Mouse (Mus musculus): ENCODE measurements at regions not wholly inside any gene's neighbourhood (a gene's known extent, or its start where the extent isn't known, plus 50 kb on each side); places are given as distances from the start of the nearest gene placed in this dataset.
A peak's percentile ranks its signal among the peaks of the same experiment; 100 is the strongest.

DNA sequence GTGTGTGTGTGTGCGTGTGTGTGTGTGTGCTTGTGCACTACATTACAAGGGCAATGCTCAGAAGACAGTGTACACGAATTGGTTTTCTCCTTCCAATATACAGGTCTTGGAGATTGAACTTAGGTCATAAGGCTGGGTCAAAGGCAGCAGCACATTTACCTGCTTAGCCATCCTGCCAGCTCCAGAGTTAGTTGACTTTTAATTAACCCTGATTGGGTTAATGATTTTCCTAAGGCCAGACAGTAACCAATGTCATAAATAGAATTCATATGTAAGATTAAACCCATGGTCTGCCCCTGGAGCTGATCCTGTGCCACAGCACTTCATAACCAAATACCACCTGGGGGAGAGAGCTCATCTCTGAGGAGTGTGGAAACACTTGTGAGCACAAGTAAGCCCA is 81.3 kb upstream of the Cenpw start:
- no peaks in the 10 kb centered on the region; the same call in 1 of the 2 replicates for H3K4me1 ChIP-seq (replicated peaks; ENCODE audit: control insufficient read depth, insufficient read depth, low read length)
- H3K36me3 ChIP-seq (ENCODE audit: control insufficient read depth, insufficient read depth, low read length): no peaks in the 10 kb centered on the region
- H3K4me2 ChIP-seq (ENCODE audit: low read length): no peak overlapping the region
- no peaks in the 10 kb centered on the region for H3K27me3 ChIP-seq (replicated peaks; ENCODE audit: control insufficient read depth, insufficient read depth, low read length)
- no peak overlapping the region for H3K9ac ChIP-seq (ENCODE audit: low read length)
- ATAC-seq (replicated peaks; ENCODE audit: low FRiP score, low TSS enrichment, low read depth) (no peak), DNase-seq (ENCODE audit: low spot score) (no peak)
- no peak overlapping the region for H3K4me3 ChIP-seq (ENCODE audit: low read depth, low read length)
- no peak overlapping the region for H3K27ac ChIP-seq (ENCODE audit: low read depth)
- WGBS: 82% methylated on average over 2 of the region's 2 CpGs
- H3K9me3 ChIP-seq (ENCODE audit: control insufficient read depth, low read length): no peaks in the 10 kb centered on the region; the same call in 1 of the 2 replicates

DNA sequence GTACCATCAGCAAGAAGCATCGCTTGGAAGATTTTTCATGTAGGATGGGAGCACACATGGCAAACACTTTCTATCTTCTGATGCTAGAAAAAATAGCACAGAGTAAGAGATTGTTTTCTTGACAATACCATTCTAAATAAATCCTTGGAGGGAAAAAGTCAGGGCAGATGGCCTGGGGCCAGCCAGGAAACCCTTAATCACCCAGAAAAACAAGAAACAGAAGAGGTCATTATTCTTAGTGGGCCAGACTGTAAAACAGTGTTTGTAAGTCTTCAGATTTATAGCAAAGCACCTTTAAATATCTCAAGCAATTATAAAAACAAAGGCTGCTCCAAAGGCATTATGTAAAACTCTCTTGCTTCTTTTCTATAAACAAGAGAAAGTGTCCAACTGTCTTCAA is 80.1 kb upstream of the Cenpw start:
- ATAC-seq (replicated peaks; ENCODE audit: low FRiP score, low TSS enrichment, low read depth) (no peak), DNase-seq (ENCODE audit: low spot score) (no peak)
- no peak overlapping the region for H3K9ac ChIP-seq (ENCODE audit: low read length)
- H3K4me3 ChIP-seq (ENCODE audit: low read depth, low read length): no peak overlapping the region
- no peaks in the 10 kb centered on the region for H3K36me3 ChIP-seq (ENCODE audit: control insufficient read depth, insufficient read depth, low read length)
- no peaks in the 10 kb centered on the region; the same call in 1 of the 2 replicates for H3K9me3 ChIP-seq (ENCODE audit: control insufficient read depth, low read length)
- H3K27ac ChIP-seq (ENCODE audit: low read depth): 0 out of 2 replicates have a peak overlapping the region, but pooled peaks have one; percentile 27
- 25% methylated on average over 1 of the region's 1 CpGs for WGBS
- no peak overlapping the region for H3K4me2 ChIP-seq (ENCODE audit: low read length)
- no peaks in the 10 kb centered on the region; the same call in 1 of the 2 replicates for H3K4me1 ChIP-seq (replicated peaks; ENCODE audit: control insufficient read depth, insufficient read depth, low read length)
- H3K27me3 ChIP-seq (replicated peaks; ENCODE audit: control insufficient read depth, insufficient read depth, low read length): no peaks in the 10 kb centered on the region

GRCm38 (mm10) chr10:30279978-30280377 is 79.6 kb upstream of the Cenpw start:
- 20% methylated on average over 3 of the region's 3 CpGs for WGBS
- Histone ChIP-seq H3K9ac (ENCODE audit: low read length) (no peak overlapping the region), H3K4me2 (ENCODE audit: low read length) (no peak overlapping the region), H3K36me3 (ENCODE audit: control insufficient read depth, insufficient read depth, low read length) (no peaks in the 10 kb centered on the region), H3K9me3 (ENCODE audit: control insufficient read depth, low read length) (no peaks in the 10 kb centered on the region; the same call in 1 of the 2 replicates), H3K27me3 (replicated peaks; ENCODE audit: control insufficient read depth, insufficient read depth, low read length) (no peaks in the 10 kb centered on the region), H3K4me3 (ENCODE audit: low read depth, low read length) (no peak overlapping the region), H3K4me1 (replicated peaks; ENCODE audit: control insufficient read depth, insufficient read depth, low read length) (no peaks in the 10 kb centered on the region; the same call in 1 of the 2 replicates), H3K27ac (ENCODE audit: low read depth) (0 out of 2 replicates have a peak overlapping the region, but pooled peaks have one; percentile 27)
- DNase-seq (ENCODE audit: low spot score) (no peak), ATAC-seq (replicated peaks; ENCODE audit: low FRiP score, low TSS enrichment, low read depth) (peak; percentile 47)

GRCm38 (mm10) chr10:30278987-30279386 is 78.6 kb upstream of the Cenpw start:
- Histone ChIP-seq H3K4me1 (replicated peaks; ENCODE audit: control insufficient read depth, insufficient read depth, low read length) (no peaks in the 10 kb centered on the region; the same call in 1 of the 2 replicates), H3K27me3 (replicated peaks; ENCODE audit: control insufficient read depth, insufficient read depth, low read length) (no peaks in the 10 kb centered on the region), H3K27ac (ENCODE audit: low read depth) (no peak overlapping the region), H3K9me3 (ENCODE audit: control insufficient read depth, low read length) (no peaks in the 10 kb centered on the region; the same call in 1 of the 2 replicates), H3K9ac (ENCODE audit: low read length) (no peak overlapping the region), H3K4me2 (ENCODE audit: low read length) (no peak overlapping the region), H3K4me3 (ENCODE audit: low read depth, low read length) (no peak overlapping the region), H3K36me3 (ENCODE audit: control insufficient read depth, insufficient read depth, low read length) (no peaks in the 10 kb centered on the region)
- ATAC-seq (replicated peaks; ENCODE audit: low FRiP score, low TSS enrichment, low read depth) (no peak), DNase-seq (ENCODE audit: low spot score) (no peak)

- DNase-seq (ENCODE audit: low spot score) (no peak), ATAC-seq (replicated peaks; ENCODE audit: low FRiP score, low TSS enrichment, low read depth) (no peak)
- Histone ChIP-seq H3K9me3 (ENCODE audit: control insufficient read depth, low read length) (no peaks in the 10 kb centered on the region), H3K36me3 (ENCODE audit: control insufficient read depth, insufficient read depth, low read length) (no peaks in the 10 kb centered on the region), H3K27ac (ENCODE audit: low read depth) (no peak overlapping the region), H3K9ac (ENCODE audit: low read length) (no peak overlapping the region), H3K4me1 (replicated peaks; ENCODE audit: control insufficient read depth, insufficient read depth, low read length) (no peaks in the 10 kb centered on the region), H3K4me2 (ENCODE audit: low read length) (no peak overlapping the region), H3K4me3 (ENCODE audit: low read depth, low read length) (no peak overlapping the region), H3K27me3 (replicated peaks; ENCODE audit: control insufficient read depth, insufficient read depth, low read length) (no peaks in the 10 kb centered on the region)
- 79% methylated on average over 4 of the region's 4 CpGs for WGBS
These were observed 64.8 kb upstream of the Cenpw start for GRCm38 (mm10) chr10:30265129-30265528.

DNA sequence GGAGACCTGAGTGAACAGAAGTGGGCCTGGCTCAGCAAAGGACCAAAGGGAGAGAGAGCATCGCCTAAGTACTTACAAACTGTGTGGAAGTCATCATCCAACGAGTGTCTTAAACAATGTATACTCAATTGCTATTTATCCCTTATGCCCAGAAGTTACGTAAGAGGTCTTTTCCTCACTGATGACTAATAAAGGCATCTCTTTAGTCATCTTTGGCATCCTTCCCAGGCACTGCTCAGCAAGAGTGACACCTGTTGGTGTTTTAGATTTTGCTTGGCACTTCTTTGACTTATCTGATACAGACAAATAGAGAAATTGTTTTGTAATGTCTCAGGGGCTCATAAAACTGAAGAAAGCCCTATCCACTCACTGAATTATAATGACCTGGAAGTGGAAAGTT is 59.4 kb upstream of the Cenpw start:
- no peak for DNase-seq (ENCODE audit: low spot score)
- Histone ChIP-seq H3K4me1 (replicated peaks; ENCODE audit: control insufficient read depth, insufficient read depth, low read length) (no peaks in the 10 kb centered on the region), H3K4me2 (ENCODE audit: low read length) (no peak overlapping the region), H3K9me3 (ENCODE audit: control insufficient read depth, low read length) (no peaks in the 10 kb centered on the region), H3K27me3 (replicated peaks; ENCODE audit: control insufficient read depth, insufficient read depth, low read length) (no peaks in the 10 kb centered on the region), H3K27ac (ENCODE audit: low read depth) (no peak overlapping the region), H3K9ac (ENCODE audit: low read length) (no peak overlapping the region), H3K4me3 (ENCODE audit: low read depth, low read length) (no peak overlapping the region), H3K36me3 (ENCODE audit: control insufficient read depth, insufficient read depth, low read length) (no peaks in the 10 kb centered on the region)
- no peak for ATAC-seq (replicated peaks; ENCODE audit: low FRiP score, low TSS enrichment, low read depth)
- WGBS: 64% methylated on average over 3 of the region's 3 CpGs

- ATAC-seq (replicated peaks; ENCODE audit: low FRiP score, low TSS enrichment, low read depth) (no peak), DNase-seq (ENCODE audit: low spot score) (no peak)
- Histone ChIP-seq H3K9me3 (ENCODE audit: control insufficient read depth, low read length) (no peaks in the 10 kb centered on the region), H3K27me3 (replicated peaks; ENCODE audit: control insufficient read depth, insufficient read depth, low read length) (no peaks in the 10 kb centered on the region), H3K4me2 (ENCODE audit: low read length) (no peak overlapping the region), H3K4me1 (replicated peaks; ENCODE audit: control insufficient read depth, insufficient read depth, low read length) (no peaks in the 10 kb centered on the region), H3K9ac (ENCODE audit: low read length) (no peak overlapping the region), H3K27ac (ENCODE audit: low read depth) (no peak overlapping the region), H3K36me3 (ENCODE audit: control insufficient read depth, insufficient read depth, low read length) (no peaks in the 10 kb centered on the region), H3K4me3 (ENCODE audit: low read depth, low read length) (no peak overlapping the region)
- WGBS: 50% methylated on average over 4 of the region's 4 CpGs
These were observed 57.5 kb upstream of the Cenpw start for GRCm38 (mm10) chr10:30257889-30258288.
